Mouse (Mus musculus) embryonic facial prominence, embryonic 12.5 days (tissue): ENCODE measurements at regions not wholly inside any gene's neighbourhood (a gene's known extent, or its start where the extent isn't known, plus 50 kb on each side); places are given as distances from the start of the nearest gene placed in this dataset.

ENCODE experiments used
- ATAC-seq: fragments of 200-750 bp; cut with Nextera tagmentation; 2 replicates; pipeline ENCODE4 v1.8.0; 2017; ENCODE audit not compliant: insufficient number of reproducible peaks, insufficient read depth, low FRiP score, low TSS enrichment
- H3K27ac ChIP-seq: fragments of 300-500 bp; sonication (generic); 2 replicates; pipeline ENCODE4 v1.5.1; 2016; ENCODE audit warnings: mild to moderate bottlenecking
- H3K27me3 ChIP-seq: fragments of 300-500 bp; sonication (generic); 2 replicates; pipeline ENCODE4 v1.6.1; 2016; ENCODE audit warnings: mild to moderate bottlenecking, moderate library complexity
- H3K36me3 ChIP-seq: fragments of 300-500 bp; sonication (generic); 2 replicates; pipeline ENCODE4 v1.6.1; 2016; ENCODE audit warnings: mild to moderate bottlenecking
- H3K4me1 ChIP-seq: fragments of 300-500 bp; sonication (generic); 2 replicates; pipeline ENCODE4 v1.6.1; 2016
- H3K4me2 ChIP-seq: fragments of 300-500 bp; sonication (generic); replicated peaks from 2 replicates; pipeline ENCODE4 v1.6.1; 2016; ENCODE audit warnings: mild to moderate bottlenecking, moderate library complexity
- H3K4me3 ChIP-seq: fragments of 300-500 bp; sonication (generic); 2 replicates; pipeline ENCODE4 v1.5.1; 2016; ENCODE audit warnings: mild to moderate bottlenecking
- H3K9ac ChIP-seq: fragments of 300-500 bp; sonication (generic); 2 replicates; pipeline ENCODE4 v1.6.1; 2016; ENCODE audit warnings: mild to moderate bottlenecking, moderate library complexity
- H3K9me3 ChIP-seq: fragments of 300-500 bp; sonication (generic); 2 replicates; pipeline ENCODE4 v1.6.1; 2016; ENCODE audit warnings: mild to moderate bottlenecking, moderate library complexity
- WGBS: fragments of 180-500 bp; shearing (Covaris S2); methylation state at CpG from one replicate; pipeline ENCODE4 v1.1.7; 2016; 5-methylcytosine and 5-hydroxymethylcytosine counted together

DNA sequence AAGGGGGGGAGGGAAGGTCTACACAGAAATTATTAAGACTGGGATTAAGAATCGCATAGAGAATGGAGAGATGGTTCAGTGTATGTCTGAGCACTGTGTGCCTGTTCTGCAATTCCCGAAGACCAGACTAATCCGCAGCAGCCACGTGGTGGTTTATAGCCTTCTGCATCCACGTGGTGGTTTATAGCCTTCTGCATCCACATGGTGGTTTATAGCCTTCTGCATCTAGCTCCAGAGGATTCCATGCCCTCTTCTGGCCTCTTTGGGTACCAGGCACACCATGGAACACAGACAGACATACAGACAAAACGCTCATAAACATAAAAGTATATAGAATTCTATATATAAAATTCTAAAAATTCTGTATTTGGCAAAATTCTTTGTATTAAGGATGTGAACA is 94.1 kb upstream of the Irx3 start:
- 77% methylated on average over 6 of the region's 6 CpGs for WGBS
- no peak for ATAC-seq

DNA sequence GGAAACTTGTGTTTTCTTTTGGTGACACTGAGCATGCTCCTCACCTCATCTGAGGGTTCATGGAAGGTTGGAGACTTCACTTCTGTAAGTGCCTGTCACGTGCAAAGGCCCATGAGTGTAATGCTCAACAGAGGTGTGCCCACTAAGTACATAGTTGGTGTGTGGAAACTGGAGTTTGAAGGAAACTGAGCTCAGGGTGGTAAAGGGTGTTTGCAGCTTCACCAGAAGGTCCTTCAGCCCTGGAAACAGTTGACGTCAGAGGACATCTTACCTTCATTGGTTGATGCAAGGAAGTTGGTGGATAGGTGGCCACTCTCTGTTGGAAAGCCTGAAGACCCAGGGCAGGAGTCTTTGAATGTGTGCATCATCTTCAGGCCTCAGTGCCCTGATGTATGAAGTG is 83.0 kb upstream of the Irx3 start:
- 86% methylated on average over 2 of the region's 2 CpGs for WGBS
- no peaks in the 10 kb centered on the region for H3K36me3 ChIP-seq
- ATAC-seq = no peak
- no peak overlapping the region for H3K27ac ChIP-seq
- H3K4me1 ChIP-seq = no peaks in the 10 kb centered on the region
- H3K27me3 ChIP-seq = no peaks in the 10 kb centered on the region
- no peak overlapping the region for H3K4me2 ChIP-seq
- H3K4me3 ChIP-seq = no peak overlapping the region
- no peaks in the 10 kb centered on the region for H3K9me3 ChIP-seq
- H3K9ac ChIP-seq = no peak overlapping the region

More for the DNA sequence above, 94.1 kb upstream of the Irx3 start:
- Histone ChIP-seq H3K27ac (no peak overlapping the region), H3K4me3 (no peak overlapping the region), H3K36me3 (no peaks in the 10 kb centered on the region), H3K27me3 (0 out of 2 replicates have a peak, but pooled peaks cover under 1% of the 10 kb centered on the region), H3K9me3 (no peaks in the 10 kb centered on the region), H3K4me1 (no peaks in the 10 kb centered on the region), H3K9ac (no peak overlapping the region), H3K4me2 (no peak overlapping the region)

DNA sequence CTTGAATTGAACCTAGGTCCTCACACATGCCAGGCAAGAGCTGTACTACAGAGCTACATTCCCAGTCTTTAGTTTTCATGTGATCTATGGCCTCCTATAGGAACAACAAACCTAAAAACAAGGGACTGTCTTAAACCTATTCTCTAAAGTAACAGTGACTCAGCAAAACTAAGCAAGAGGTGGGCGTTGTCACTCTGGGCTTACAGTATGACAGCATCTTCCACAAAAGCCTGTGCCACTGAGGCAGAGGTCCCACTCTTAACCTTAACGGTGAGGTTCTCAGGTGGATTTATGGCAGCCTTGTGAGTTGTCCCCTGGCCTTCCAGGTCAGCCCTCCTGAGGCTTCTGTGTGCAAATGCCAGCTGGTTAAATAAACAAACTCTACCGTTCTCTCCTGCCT is 82.5 kb upstream of the Irx3 start:
- Histone ChIP-seq H3K27me3 (no peaks in the 10 kb centered on the region), H3K4me3 (no peak overlapping the region), H3K27ac (no peak overlapping the region), H3K36me3 (no peaks in the 10 kb centered on the region), H3K4me1 (no peaks in the 10 kb centered on the region), H3K4me2 (no peak overlapping the region), H3K9me3 (no peaks in the 10 kb centered on the region), H3K9ac (no peak overlapping the region)
- 60% methylated on average over 3 of the region's 3 CpGs for WGBS
- no peak for ATAC-seq

DNA sequence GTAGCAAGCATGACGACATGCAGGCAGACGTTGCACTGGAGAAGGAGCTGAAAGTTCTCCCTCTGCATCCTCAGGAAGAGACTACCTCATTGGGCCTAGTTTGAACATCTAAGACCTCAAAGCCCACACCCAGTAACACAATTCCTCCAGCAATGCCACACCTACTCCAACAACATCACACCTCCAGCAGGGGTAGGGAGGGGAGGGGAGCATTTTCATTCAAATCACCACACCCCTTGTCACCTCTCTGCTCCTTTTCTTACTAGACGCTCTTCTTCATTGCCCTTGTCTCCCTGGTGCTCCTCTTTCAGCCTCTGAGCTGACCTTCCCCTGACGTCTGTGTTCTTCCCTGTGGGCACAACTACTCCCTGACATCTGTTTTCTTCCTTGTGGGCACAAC is 81.1 kb upstream of the Irx3 start:
- Histone ChIP-seq H3K27ac (no peak overlapping the region), H3K4me3 (no peak overlapping the region), H3K9me3 (no peaks in the 10 kb centered on the region), H3K9ac (no peak overlapping the region), H3K36me3 (no peaks in the 10 kb centered on the region), H3K4me2 (no peak overlapping the region), H3K27me3 (no peaks in the 10 kb centered on the region), H3K4me1 (no peaks in the 10 kb centered on the region)
- WGBS = 58% methylated on average over 4 of the region's 4 CpGs
- ATAC-seq = no peak

DNA sequence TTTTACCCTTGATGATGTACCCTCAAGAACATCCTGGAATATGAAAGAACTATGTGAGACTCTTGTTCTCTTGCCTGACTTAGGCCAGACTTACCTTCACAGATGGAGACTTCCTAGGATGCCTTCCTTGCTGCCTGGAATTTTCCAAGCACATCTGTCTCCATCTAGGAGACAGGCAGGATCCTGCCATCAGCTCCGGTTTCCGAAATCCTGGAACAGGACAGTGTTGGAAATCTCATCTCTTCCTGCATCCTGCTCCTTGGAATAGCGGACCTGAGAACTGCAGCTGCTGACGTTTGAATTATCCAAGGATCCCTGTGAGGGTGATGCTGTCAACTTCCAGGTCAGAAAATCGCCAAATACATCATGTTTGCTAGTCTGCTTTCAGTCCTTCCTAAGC is 77.0 kb upstream of the Irx3 start:
- H3K36me3 ChIP-seq = no peaks in the 10 kb centered on the region
- WGBS = 83% methylated on average over 5 of the region's 5 CpGs
- H3K4me1 ChIP-seq = no peaks in the 10 kb centered on the region
- no peak overlapping the region for H3K4me2 ChIP-seq
- H3K9ac ChIP-seq = no peak overlapping the region
- no peak for ATAC-seq
- H3K27ac ChIP-seq = no peak overlapping the region
- no peaks in the 10 kb centered on the region for H3K9me3 ChIP-seq
- no peak overlapping the region for H3K4me3 ChIP-seq
- H3K27me3 ChIP-seq = 0 out of 2 replicates have a peak, but pooled peaks cover 1% of the 10 kb centered on the region

DNA sequence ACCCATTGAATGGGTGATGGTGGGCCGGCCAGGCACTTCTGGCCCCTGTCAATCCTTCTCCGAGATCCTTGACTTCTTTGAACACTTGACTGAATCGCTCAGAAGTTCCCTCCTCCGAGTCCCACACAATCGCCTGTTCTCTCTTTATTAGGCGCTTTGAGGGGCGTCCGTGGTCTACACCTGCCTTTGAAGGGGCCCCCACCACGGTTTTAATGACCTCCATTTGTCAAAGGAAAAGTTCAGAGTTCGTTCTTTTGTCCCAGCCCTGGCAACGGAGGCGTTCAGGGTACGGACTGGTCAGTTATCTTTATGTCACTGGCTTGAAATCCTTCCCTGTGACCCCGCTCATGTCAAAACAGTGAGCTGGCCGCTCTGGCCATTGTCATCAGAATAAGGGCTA is 74.3 kb upstream of the Irx3 start:
- H3K27ac ChIP-seq = no peak overlapping the region
- H3K4me2 ChIP-seq = no peak overlapping the region
- 70% methylated on average over 15 of the region's 15 CpGs for WGBS
- H3K36me3 ChIP-seq = no peaks in the 10 kb centered on the region
- H3K9ac ChIP-seq = no peak overlapping the region
- no peaks in the 10 kb centered on the region for H3K9me3 ChIP-seq
- no peak overlapping the region for H3K4me3 ChIP-seq
- H3K27me3 ChIP-seq = 0 out of 2 replicates have a peak, but pooled peaks cover 7% of the 10 kb centered on the region
- H3K4me1 ChIP-seq = no peaks in the 10 kb centered on the region
- no peak for ATAC-seq

DNA sequence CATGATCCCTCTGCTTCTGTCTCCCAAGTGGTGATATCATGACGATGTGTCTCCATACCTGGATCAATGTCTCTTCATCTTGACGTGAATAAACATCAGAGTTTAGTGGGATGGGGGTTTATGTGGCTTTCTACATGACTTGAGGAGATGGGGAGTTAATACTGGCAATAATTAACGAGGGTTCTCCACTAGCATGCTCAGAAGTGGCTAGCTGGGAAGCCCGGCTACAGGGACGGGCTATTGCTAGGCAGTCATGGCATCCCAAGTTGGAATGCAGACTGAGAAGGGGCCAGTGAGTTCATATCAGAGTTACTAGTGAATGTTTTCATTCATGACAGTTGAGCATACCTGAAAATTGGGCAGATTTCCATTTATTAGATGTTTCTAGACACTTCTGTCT is 71.4 kb upstream of the Irx3 start:
- H3K9me3 ChIP-seq = no peaks in the 10 kb centered on the region
- no peak overlapping the region for H3K4me3 ChIP-seq
- WGBS = 79% methylated on average over 5 of the region's 5 CpGs
- no peak overlapping the region for H3K27ac ChIP-seq
- H3K9ac ChIP-seq = no peak overlapping the region
- no peak overlapping the region for H3K4me2 ChIP-seq
- H3K36me3 ChIP-seq = no peaks in the 10 kb centered on the region
- 0 out of 2 replicates have a peak, but pooled peaks cover 7% of the 10 kb centered on the region for H3K27me3 ChIP-seq
- H3K4me1 ChIP-seq = no peaks in the 10 kb centered on the region
- ATAC-seq = no peak

DNA sequence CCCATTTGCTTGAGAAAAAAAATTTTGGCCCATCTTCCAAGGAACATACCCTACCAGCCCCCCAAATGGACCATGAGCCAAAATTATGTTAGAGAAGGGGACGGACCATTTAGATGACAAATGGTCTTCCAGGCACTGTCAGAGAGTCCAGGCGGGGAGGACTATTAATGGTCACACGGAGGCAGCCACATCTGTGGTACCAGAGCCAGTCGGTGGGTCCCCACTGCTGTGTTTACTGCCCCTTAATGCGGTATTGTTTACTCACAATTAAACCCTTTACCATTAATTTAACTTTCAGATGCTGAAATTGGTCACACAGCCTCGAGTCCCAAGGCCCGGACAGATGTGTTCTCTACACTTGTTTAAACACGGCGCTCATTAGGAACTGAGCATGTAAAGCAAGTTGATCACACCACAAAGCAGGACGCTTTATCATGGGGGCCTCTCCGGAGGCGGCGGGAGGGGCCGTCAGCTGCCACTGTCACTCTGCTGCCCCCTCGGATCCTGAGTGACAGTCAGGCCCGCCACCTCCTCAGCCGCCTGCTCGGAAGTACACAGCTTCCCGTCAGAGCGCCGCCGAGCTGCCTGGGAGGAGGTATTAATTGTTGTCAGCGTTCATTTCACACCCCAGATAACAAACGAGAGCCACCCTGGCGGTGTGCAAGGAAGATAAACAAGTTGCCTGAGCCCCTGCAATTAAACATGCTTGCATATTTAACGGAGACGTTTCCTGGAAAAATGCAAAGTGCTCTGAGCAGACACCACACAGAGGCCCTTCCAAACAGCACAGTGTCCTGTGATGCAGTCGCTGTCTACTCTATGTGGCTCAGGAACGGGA is 70.6 kb upstream of the Irx3 start:
- Histone ChIP-seq H3K27me3 (0 out of 2 replicates have a peak, but pooled peaks cover 7% of the 10 kb centered on the region), H3K4me3 (no peak overlapping the region), H3K9me3 (no peaks in the 10 kb centered on the region), H3K27ac (no peak overlapping the region), H3K4me1 (no peaks in the 10 kb centered on the region), H3K36me3 (no peaks in the 10 kb centered on the region), H3K4me2 (peak overlapping the region; percentile 30), H3K9ac (peak overlapping the region; percentile 16; the same call in 1 of the 2 replicates)
- no peak for ATAC-seq
- 27% methylated on average over 29 of the region's 29 CpGs for WGBS

DNA sequence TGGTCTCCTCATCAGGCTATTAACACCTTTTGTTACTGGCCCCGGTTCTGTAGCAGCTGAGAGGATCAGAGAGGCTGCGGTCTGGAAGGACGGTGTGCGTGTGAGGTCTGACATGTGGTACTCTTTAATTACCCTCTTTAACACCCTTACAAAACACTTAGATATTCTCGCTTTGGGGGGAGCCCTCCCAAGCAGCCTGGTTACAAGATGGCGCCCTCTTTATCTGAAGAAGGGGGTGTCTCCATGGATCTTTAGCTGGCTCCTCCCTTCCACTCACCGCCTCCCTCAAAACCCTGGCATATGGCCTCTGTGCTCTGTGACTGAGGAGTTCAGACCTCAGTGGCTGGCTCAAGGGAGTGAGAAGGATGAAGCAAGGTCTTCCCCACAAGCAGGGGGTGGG is 65.2 kb upstream of the Irx3 start:
- Histone ChIP-seq H3K9ac (no peak overlapping the region), H3K4me3 (no peak overlapping the region), H3K27ac (no peak overlapping the region), H3K4me1 (no peaks in the 10 kb centered on the region), H3K36me3 (no peaks in the 10 kb centered on the region), H3K27me3 (peaks cover 24% of the 10 kb centered on the region; the same call in 1 of the 2 replicates), H3K4me2 (no peak overlapping the region), H3K9me3 (no peaks in the 10 kb centered on the region)
- 59% methylated on average over 7 of the region's 7 CpGs for WGBS
- no peak for ATAC-seq

DNA sequence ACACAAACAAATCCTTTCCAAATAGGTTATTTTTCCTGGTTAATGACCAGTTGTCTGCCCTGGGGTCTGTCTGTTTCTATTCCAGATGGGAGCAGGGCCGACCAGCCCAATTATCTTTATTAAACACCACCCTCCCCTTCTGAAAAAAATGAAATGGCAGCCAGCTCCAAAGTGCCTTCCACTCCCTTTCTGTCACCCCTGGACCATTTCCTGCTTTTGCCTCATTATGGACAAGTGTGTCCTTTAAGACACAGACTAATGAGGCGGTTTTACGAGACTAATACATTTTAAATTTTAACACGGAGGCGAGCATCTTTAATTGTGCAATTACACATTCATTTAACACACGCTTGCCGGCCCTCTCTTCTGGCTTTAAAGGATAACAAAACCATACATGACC is 64.2 kb upstream of the Irx3 start:
- H3K4me1 ChIP-seq = no peaks in the 10 kb centered on the region
- H3K27me3 ChIP-seq = peaks cover 24% of the 10 kb centered on the region; the same call in 1 of the 2 replicates
- no peak overlapping the region for H3K4me3 ChIP-seq
- 60% methylated on average over 7 of the region's 7 CpGs for WGBS
- no peak overlapping the region for H3K9ac ChIP-seq
- H3K36me3 ChIP-seq = no peaks in the 10 kb centered on the region
- H3K9me3 ChIP-seq = no peaks in the 10 kb centered on the region
- no peak for ATAC-seq
- H3K4me2 ChIP-seq = no peak overlapping the region
- no peak overlapping the region for H3K27ac ChIP-seq

DNA sequence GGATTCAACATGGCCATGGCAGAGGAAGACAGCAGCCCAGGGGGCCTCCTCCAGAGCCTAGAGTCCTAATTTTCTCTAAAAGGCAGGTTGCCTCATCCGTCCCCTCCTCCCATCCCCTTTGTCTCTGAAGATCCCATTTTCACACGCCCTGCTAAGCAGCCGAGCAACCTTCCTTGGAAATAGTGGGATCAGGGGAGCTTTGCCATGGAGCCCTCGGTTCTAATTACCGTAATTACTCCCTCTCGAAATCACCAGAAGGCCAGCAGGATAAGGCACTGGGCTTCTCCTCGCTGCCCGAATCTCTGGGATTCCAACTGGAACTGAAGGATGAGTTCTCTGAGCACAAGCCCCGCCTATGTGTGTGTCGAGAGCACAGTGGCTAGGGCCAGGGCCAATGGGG is 63.5 kb upstream of the Irx3 start:
- H3K27me3 ChIP-seq = peaks cover 24% of the 10 kb centered on the region; the same call in 1 of the 2 replicates
- no peak overlapping the region for H3K9ac ChIP-seq
- no peak overlapping the region for H3K4me3 ChIP-seq
- H3K36me3 ChIP-seq = no peaks in the 10 kb centered on the region
- no peak overlapping the region for H3K27ac ChIP-seq
- H3K4me2 ChIP-seq = no peak overlapping the region
- 12% methylated on average over 10 of the region's 10 CpGs for WGBS
- no peaks in the 10 kb centered on the region for H3K4me1 ChIP-seq
- no peak for ATAC-seq
- no peaks in the 10 kb centered on the region for H3K9me3 ChIP-seq

DNA sequence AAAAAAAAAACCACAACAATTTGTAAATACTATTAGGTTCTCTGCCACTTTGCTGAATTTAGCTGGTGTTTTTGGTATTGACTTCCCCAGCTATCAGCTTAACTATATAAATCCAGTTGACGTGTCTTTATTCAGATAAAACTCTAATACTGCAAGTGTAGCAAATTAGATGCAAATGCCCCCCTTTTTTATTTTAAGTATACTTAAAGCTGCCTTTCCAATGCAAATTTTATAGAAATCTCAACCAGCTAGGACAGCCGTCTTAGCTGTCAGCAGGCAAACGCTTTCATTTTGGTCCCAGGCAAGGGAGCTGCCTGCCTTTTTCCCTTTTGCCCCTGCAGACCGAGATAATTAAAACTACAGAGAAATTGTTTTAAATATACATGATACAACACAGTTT is 61.6 kb upstream of the Irx3 start:
- peaks cover 24% of the 10 kb centered on the region; the same call in 1 of the 2 replicates for H3K27me3 ChIP-seq

More for the DNA sequence above, 61.6 kb upstream of the Irx3 start:
- H3K36me3 ChIP-seq = no peaks in the 10 kb centered on the region
- no peak overlapping the region for H3K4me2 ChIP-seq
- H3K9ac ChIP-seq = no peak overlapping the region
- no peaks in the 10 kb centered on the region for H3K9me3 ChIP-seq
- WGBS = 41% methylated on average over 4 of the region's 4 CpGs
- H3K4me1 ChIP-seq = no peaks in the 10 kb centered on the region
- H3K4me3 ChIP-seq = no peak overlapping the region
- H3K27ac ChIP-seq = no peak overlapping the region
- no peak for ATAC-seq
